Mouse (Mus musculus) embryo, embryonic 11 days (tissue): ENCODE measurements at regions not wholly inside any gene's neighbourhood (a gene's known extent, or its start where the extent isn't known, plus 50 kb on each side); places are given as distances from the start of the nearest gene placed in this dataset.

Experiments used
- DNase-seq: peaks from one replicate; pipeline ENCODE4 v3.0.0-alpha.2; 2015

GRCm38 (mm10) chr4:88938712-88939032 lies 58.7 kb upstream of the Ifne start:
- no peak for DNase-seq

- peak; percentile 83 for DNase-seq
Observed at GRCm38 (mm10) chr4:88937866-88938711, 58.1 kb upstream of the Ifne start.

GRCm38 (mm10) chr4:88936976-88937375 lies 57.0 kb upstream of the Ifne start:
- no peak for DNase-seq

GRCm38 (mm10) chr4:88935901-88936300 lies 55.9 kb upstream of the Ifne start:
- no peak for DNase-seq

GRCm38 (mm10) chr4:88935316-88935715 lies 55.3 kb upstream of the Ifne start:
- no peak for DNase-seq

GRCm38 (mm10) chr4:88934266-88935025 lies 54.4 kb upstream of the Ifne start:
- DNase-seq: no peak

GRCm38 (mm10) chr4:88931217-88931616 lies 51.2 kb upstream of the Ifne start:
- no peak for DNase-seq
